ENCODE assay signal across 8 mouse cellular contexts in the genomic region with DNA sequence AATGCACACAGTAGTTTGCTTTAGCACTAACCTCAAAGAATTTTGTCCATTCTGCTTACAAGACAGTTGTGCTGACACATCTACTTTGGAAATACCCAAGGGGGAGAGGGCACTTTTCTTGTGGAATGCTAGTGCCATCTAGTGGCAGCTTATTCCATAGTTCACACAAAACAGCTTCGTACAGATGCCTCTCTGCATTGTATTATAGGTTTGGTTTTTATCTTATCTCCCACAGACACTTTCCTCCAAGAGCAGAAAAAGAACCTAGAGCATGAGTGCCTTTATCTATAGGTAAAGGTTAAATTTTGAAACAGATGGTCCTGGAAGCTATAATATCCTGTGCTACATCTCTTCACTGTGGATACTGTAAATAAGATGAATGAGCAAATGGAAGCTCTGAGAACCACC. TPM values are rescaled to one million over a fixed set of nuclear protein-coding genes. Genes with fewer than 3 reads are reported as not detected.
DNase-seq lines count a peak whose midpoint lies in the region; ATAC-seq and TF ChIP-seq lines count a peak whose summit lies in the region.

No protein-coding gene starts in this region.

- 3% methylated on average over 1 of the region's 1 CpGs for whole genome bisulfite sequencing in liver, embryonic 14.5 days (ENCODE audit: insufficient replicate concordance)
- WGBS in neural tube, embryonic 11.5 days = 34% methylated on average over 1 of the region's 1 CpGs

- no peaks in the 10 kb centered on the region for H3K9me3 ChIP-seq in liver, embryonic 14.5 days (ENCODE audit: control insufficient read depth, low read length)
- H3K9me3 ChIP-seq in neural tube, embryonic 11.5 days (ENCODE audit: control insufficient read depth, low read length) = no peaks in the 10 kb centered on the region

- 0 out of 2 replicates have a peak overlapping the region, but pooled peaks have one; percentile 10 for H3K27ac ChIP-seq in gastrocnemius, adult 2 months
- H3K27ac ChIP-seq in liver, embryonic 14.5 days = peak overlapping the region; percentile 84
- H3K27ac ChIP-seq in neural tube, embryonic 11.5 days (ENCODE audit: low read depth, low read length) = no peak overlapping the region

- H3K4me2 ChIP-seq in liver, embryonic 14.5 days (ENCODE audit: low read depth) = peak overlapping the region; percentile 56
- H3K4me2 ChIP-seq in neural tube, embryonic 11.5 days (ENCODE audit: low read depth) = no peak overlapping the region

- H3K4me3 ChIP-seq in gastrocnemius, adult 2 months = no peak overlapping the region
- no peak overlapping the region for H3K4me3 ChIP-seq in liver, embryonic 14.5 days (ENCODE audit: insufficient read depth in 1 of 2, low read depth in 2 of 2, low read length in 2 of 2)
- H3K4me3 ChIP-seq in neural tube, embryonic 11.5 days (ENCODE audit: low read depth, low read length) = no peak overlapping the region

- H3K9ac ChIP-seq in liver, embryonic 14.5 days (replicated peaks) = peak overlapping the region; percentile 48
- no peak overlapping the region for H3K9ac ChIP-seq in neural tube, embryonic 11.5 days (ENCODE audit: low read length)

- intact Hi-C loops in gastrocnemius, adult 2 months (cut with DNase I) = loop anchor here (5.0 to 10.0 kb wide), 2 partner anchors 189 to 302 kb away; no protein-coding TSS in a partner anchor

- TF ChIP-seq EP300 in liver, embryonic 14.5 days (IDR thresholded peaks at IDR 0.05; ENCODE audit: low read depth) = peak; percentile 91

- H3K27me3 ChIP-seq in liver, embryonic 14.5 days (ENCODE audit: control insufficient read depth, insufficient read depth, low read length) = no peaks in the 10 kb centered on the region
- H3K27me3 ChIP-seq in neural tube, embryonic 11.5 days (ENCODE audit: control insufficient read depth, insufficient read depth, low read length) = no peaks in the 10 kb centered on the region

- peaks cover 35 to 36% of the 10 kb centered on the region in 2 experiments for H3K4me1 ChIP-seq in liver, embryonic 14.5 days (replicated peaks; ENCODE audit: control insufficient read depth in 2 of 2, insufficient read depth in 2 of 2, low read length in 1 of 2)
- H3K4me1 ChIP-seq in neural tube, embryonic 11.5 days (ENCODE audit: control insufficient read depth, insufficient read depth, low read length) = peaks cover under 1% of the 10 kb centered on the region; the same call in 1 of the 2 replicates

- ATAC-seq in liver, embryonic 14.5 days (ENCODE audit: insufficient read depth) = peak; percentile 87
- ATAC-seq in neural tube, embryonic 11.5 days (ENCODE audit: insufficient read depth, low FRiP score, low TSS enrichment) = no peak

- peak; percentile 85 for TF ChIP-seq CTCF in gastrocnemius, adult 2 months (IDR thresholded peaks at IDR 0.05)
- peak; percentile 88 for TF ChIP-seq CTCF in liver, embryonic 14.5 days (IDR thresholded peaks at IDR 0.05; ENCODE audit: low read depth)

- H3K36me3 ChIP-seq in liver, embryonic 14.5 days (replicated peaks; ENCODE audit: control insufficient read depth, insufficient read depth, low read depth) = peaks cover 31% of the 10 kb centered on the region
- peaks cover 11% of the 10 kb centered on the region for H3K36me3 ChIP-seq in neural tube, embryonic 11.5 days (ENCODE audit: control insufficient read depth, insufficient read depth, low read length)

- peak; percentile 80 for DNase-seq in CD4-positive, CD25-positive, alpha-beta regulatory T cell, adult 2 months (ENCODE audit: low read depth, low spot score)
- peak; percentile 93 for DNase-seq in NIH3T3 (ENCODE audit: low read depth)
- DNase-seq in cerebellum, postnatal 36 days = peak; percentile 32 to 46
- DNase-seq in gastrocnemius, adult 2 months = peak; percentile 48
- peak; percentile 82 for DNase-seq in kidney, adult 9 months
- DNase-seq in liver, embryonic 14.5 days (ENCODE audit: low read depth in 3 of 3, low spot score in 3 of 3) = peak; percentile 80 to 85 (median 82)
- DNase-seq in neural tube, embryonic 11.5 days (ENCODE audit: low spot score) = peak; percentile 60
- DNase-seq in yolk sac, embryonic 10.5 days (ENCODE audit: low spot score) = peak; percentile 69

RNA-seq across cellular contexts. Expression of a gene that starts 46.2 kb away (rescaled TPM):
- total RNA-seq in gastrocnemius, adult 2 months (2021) = 10 to 100 TPM; 19.0 to 19.8 TPM
- 8.7 and 9.7 TPM in 2 replicates for polyA plus RNA-seq in liver, embryonic 14.5 days (2012; rRNA removed)
- 10.8 and 12.3 TPM in 2 replicates for polyA plus RNA-seq in liver, embryonic 14.5 days (2014; fragmentation: Nextera tagmentation; extraction: Ambion mirVana)
- 30.6 and 31.5 TPM in 2 replicates for polyA plus RNA-seq in neural tube, embryonic 11.5 days (2014; fragmentation: Nextera tagmentation; extraction: Ambion mirVana)

Comparison
In these comparisons a context has a peak if more than half of its experiments do, and no peak if none do; other contexts are left out.
1. DNase-seq: peak in every context shown above with its lines; median percentile 93 in NIH3T3; 82 in kidney, adult 9 months; 82 in liver, embryonic 14.5 days; 80 in CD4-positive, CD25-positive, alpha-beta regulatory T cell, adult 2 months; 69 in yolk sac, embryonic 10.5 days; 60 in neural tube, embryonic 11.5 days; 48 in gastrocnemius, adult 2 months; 39 in cerebellum, postnatal 36 days.